Mouse (Mus musculus) CH12.LX (cell line): ENCODE results near the gene Fcna. TPM values are rescaled to one million over a fixed set of nuclear protein-coding genes. Genes with fewer than 3 reads are reported as not detected.

Source experiments
- DNase-seq: peaks from one replicate; pipeline ENCODE4 v3.0.0-alpha.2; 2013; ENCODE audit errors: extremely low read depth
- H3K27ac ChIP-seq: 2 replicates; pipeline ENCODE4 v1.5.1; 2012; ENCODE audit warnings: low read depth, mild to moderate bottlenecking, control low read depth, moderate library complexity; ENCODE audit not compliant: insufficient read depth
- H3K27me3 ChIP-seq: replicated peaks from 2 replicates; pipeline ENCODE3; 2012; ENCODE audit warnings: inconsistent platforms
- H3K36me3 ChIP-seq, 2 experiments: replicated peaks in 1 of 2; 2 replicates each; pipeline versions ENCODE3 to v1.6.1; 2012; ENCODE audit warnings: inconsistent platforms in 1 of 2, low read length in 1 of 2, mild to moderate bottlenecking in 1 of 2, mixed read lengths in 1 of 2, moderate library complexity in 1 of 2; ENCODE audit not compliant: control insufficient read depth in 1 of 2, insufficient read depth in 1 of 2
- H3K4me1 ChIP-seq, 2 experiments: 2 replicates each; pipeline ENCODE4 v1.6.1; 2012; ENCODE audit warnings: inconsistent platforms in 1 of 2, moderate library complexity in 1 of 2; ENCODE audit not compliant: insufficient read depth in 2 of 2, control insufficient read depth in 1 of 2
- H3K4me2 ChIP-seq: 2 replicates; pipeline ENCODE4 v1.6.1; 2012; ENCODE audit warnings: low read depth, mild to moderate bottlenecking, control low read depth; ENCODE audit not compliant: poor library complexity, insufficient read depth, severe bottlenecking
- H3K4me3 ChIP-seq, 3 experiments: fragments of 150-350 bp in 1 of 3; sonication (generic) in 1 of 3; replicated peaks in 1 of 3; 2 replicates each; pipeline versions ENCODE3 to v1.5.1; 2011 to 2012; ENCODE audit warnings: low read depth in 2 of 3, low read length in 2 of 3, mild to moderate bottlenecking in 2 of 3, moderate library complexity in 2 of 3, control low read depth in 1 of 3, improper control_type of control experiment in 1 of 3, inconsistent platforms in 1 of 3, mixed read lengths in 1 of 3; ENCODE audit not compliant: poor library complexity in 1 of 3
- H3K79me2 ChIP-seq: replicated peaks from 2 replicates; pipeline ENCODE4 v1.6.1; 2012; ENCODE audit warnings: mild to moderate bottlenecking, moderate library complexity; ENCODE audit not compliant: control insufficient read depth, poor library complexity, insufficient read depth, severe bottlenecking; ENCODE audit errors: extremely low read depth
- H3K9ac ChIP-seq: 2 replicates; pipeline ENCODE4 v1.6.1; 2012; ENCODE audit warnings: low read depth, mild to moderate bottlenecking, control low read depth, moderate library complexity; ENCODE audit not compliant: insufficient read depth
- H3K9me3 ChIP-seq: replicated peaks from 2 replicates; pipeline ENCODE3; 2012; ENCODE audit warnings: low read length, inconsistent platforms, mixed read lengths
- BHLHE40 ChIP-seq: IDR thresholded peaks from 2 replicates; pipeline ENCODE4 v1.6.1; 2011; ENCODE audit warnings: mild to moderate bottlenecking, low read depth, low read length, improper control_type of control experiment
- CHD1 ChIP-seq: IDR thresholded peaks from 2 replicates; pipeline ENCODE4 v1.6.1; 2012; ENCODE audit warnings: low read depth, low read length, improper control_type of control experiment, inconsistent platforms
- CTCF ChIP-seq, 2 experiments: IDR thresholded peaks in 1 of 2; conservative IDR thresholded peaks in 1 of 2; 2 replicates each; pipeline ENCODE4 v1.5.1; 2011 to 2012; ENCODE audit warnings: low read depth in 2 of 2, low read length in 2 of 2, improper control_type of control experiment in 1 of 2, inconsistent platforms in 1 of 2, mild to moderate bottlenecking in 1 of 2, moderate library complexity in 1 of 2
- EP300 ChIP-seq: IDR thresholded peaks from 2 replicates; pipeline ENCODE4 v1.6.1; 2011; ENCODE audit warnings: low read length, improper control_type of control experiment
- ETS1 ChIP-seq: conservative IDR thresholded peaks from 2 replicates; pipeline ENCODE4 v1.6.1; 2012; ENCODE audit warnings: low read depth, mild to moderate bottlenecking, inconsistent platforms, low read length, improper control_type of control experiment, moderate library complexity
- GABPA ChIP-seq: IDR thresholded peaks from 2 replicates; pipeline ENCODE4 v1.6.1; 2012; ENCODE audit warnings: low read depth, low read length, improper control_type of control experiment, inconsistent platforms; ENCODE audit not compliant: insufficient replicate concordance
- HCFC1 ChIP-seq: IDR thresholded peaks from 2 replicates; pipeline ENCODE4 v1.6.1; 2012; ENCODE audit warnings: low read depth, mild to moderate bottlenecking, inconsistent platforms, low read length, improper control_type of control experiment
- IRF4 ChIP-seq: IDR thresholded peaks from 2 replicates; pipeline ENCODE4 v1.6.1; 2014; ENCODE audit warnings: low read depth, mild to moderate bottlenecking, inconsistent platforms, low read length, improper control_type of control experiment
- JUN ChIP-seq: IDR thresholded peaks from 2 replicates; pipeline ENCODE4 v1.6.1; 2011; ENCODE audit warnings: low read depth, mild to moderate bottlenecking, low read length, improper control_type of control experiment, moderate library complexity; ENCODE audit not compliant: insufficient read depth
- JUND ChIP-seq: conservative IDR thresholded peaks from 2 replicates; pipeline ENCODE4 v1.6.1; 2011; ENCODE audit warnings: low read depth, low read length, improper control_type of control experiment
- KAT2A ChIP-seq: IDR thresholded peaks from 2 replicates; pipeline ENCODE4 v1.6.1; 2012; ENCODE audit warnings: low read length, improper control_type of control experiment, inconsistent platforms; ENCODE audit not compliant: insufficient replicate concordance
- MAX ChIP-seq: IDR thresholded peaks from 2 replicates; pipeline ENCODE4 v1.6.1; 2011; ENCODE audit warnings: low read length, improper control_type of control experiment
- MAZ ChIP-seq: IDR thresholded peaks from 2 replicates; pipeline ENCODE4 v1.6.1; 2012; ENCODE audit warnings: low read depth, mild to moderate bottlenecking, inconsistent platforms, low read length, improper control_type of control experiment, moderate library complexity
- MEF2A ChIP-seq: IDR thresholded peaks from 2 replicates; pipeline ENCODE4 v1.6.1; 2014; ENCODE audit warnings: low read depth, mild to moderate bottlenecking, inconsistent platforms, low read length, improper control_type of control experiment, borderline replicate concordance
- MXI1 ChIP-seq: IDR thresholded peaks from 2 replicates; pipeline ENCODE4 v1.6.1; 2011; ENCODE audit warnings: mild to moderate bottlenecking, low read depth, low read length, improper control_type of control experiment
- MYC ChIP-seq: IDR thresholded peaks from 2 replicates; pipeline ENCODE4 v1.6.1; 2011; ENCODE audit warnings: low read depth, mild to moderate bottlenecking, improper control_type of control experiment, low read length
- NELFE ChIP-seq: IDR thresholded peaks from 2 replicates; pipeline ENCODE4 v1.6.1; 2011; ENCODE audit warnings: low read depth, low read length, improper control_type of control experiment
- NRF1 ChIP-seq: IDR thresholded peaks from 2 replicates; pipeline ENCODE4 v1.6.1; 2014; ENCODE audit warnings: low read depth, mild to moderate bottlenecking, inconsistent platforms, low read length, improper control_type of control experiment, moderate library complexity
- PAX5 ChIP-seq: IDR thresholded peaks from 2 replicates; pipeline ENCODE4 v1.6.1; 2012; ENCODE audit warnings: low read length, inconsistent platforms, mixed read lengths
- POLR2A ChIP-seq: IDR thresholded peaks from 2 replicates; pipeline ENCODE4 v1.6.1; 2011; ENCODE audit warnings: low read depth, mild to moderate bottlenecking, improper control_type of control experiment, low read length
- POLR2AphosphoS2 ChIP-seq: IDR thresholded peaks from 2 replicates; pipeline ENCODE4 v1.6.1; 2011; ENCODE audit warnings: low read depth, low read length, improper control_type of control experiment
- RAD21 ChIP-seq: IDR thresholded peaks from 2 replicates; pipeline ENCODE4 v1.6.1; 2011; ENCODE audit warnings: low read depth, mild to moderate bottlenecking, low read length, improper control_type of control experiment, moderate library complexity
- SIN3A ChIP-seq: IDR thresholded peaks from 2 replicates; pipeline ENCODE4 v1.6.1; 2012; ENCODE audit warnings: low read length, improper control_type of control experiment, inconsistent platforms
- SMC3 ChIP-seq: IDR thresholded peaks from 2 replicates; pipeline ENCODE4 v1.6.1; 2011; ENCODE audit warnings: low read depth, low read length, improper control_type of control experiment
- TCF12 ChIP-seq: IDR thresholded peaks from 2 replicates; pipeline ENCODE4 v1.6.1; 2014; ENCODE audit warnings: low read depth, mild to moderate bottlenecking, inconsistent platforms, low read length, improper control_type of control experiment
- UBTF ChIP-seq: IDR thresholded peaks from 2 replicates; pipeline ENCODE4 v1.6.1; 2012; ENCODE audit warnings: low read depth, mild to moderate bottlenecking, inconsistent platforms, low read length, improper control_type of control experiment, moderate library complexity
- USF1 ChIP-seq: IDR thresholded peaks from 2 replicates; pipeline ENCODE4 v1.6.1; 2014; ENCODE audit warnings: low read depth, mild to moderate bottlenecking, inconsistent platforms, low read length, improper control_type of control experiment
- USF2 ChIP-seq: conservative IDR thresholded peaks from 2 replicates; pipeline ENCODE4 v1.6.1; 2011; ENCODE audit warnings: low read depth, low read length, improper control_type of control experiment
- ZC3H11A ChIP-seq: IDR thresholded peaks from 2 replicates; pipeline ENCODE4 v1.6.1; 2012; ENCODE audit warnings: low read depth, mild to moderate bottlenecking, inconsistent platforms, low read length, improper control_type of control experiment
- ZKSCAN1 ChIP-seq: IDR thresholded peaks from 2 replicates; pipeline ENCODE4 v1.6.1; 2012; ENCODE audit warnings: low read depth, inconsistent platforms, low read length, improper control_type of control experiment, borderline replicate concordance
- ZMIZ1 ChIP-seq: IDR thresholded peaks from 2 replicates; pipeline ENCODE4 v1.6.1; 2012; ENCODE audit warnings: low read depth, mild to moderate bottlenecking, inconsistent platforms, low read length, improper control_type of control experiment
- ZNF384 ChIP-seq: IDR thresholded peaks from 2 replicates; pipeline ENCODE4 v1.6.1; 2012; ENCODE audit warnings: low read depth, low read length, improper control_type of control experiment, inconsistent platforms
- dilution Hi-C: fragments of 300-500 bp; cut with MboI; formaldehyde crosslinking; loops from 2 replicates; pipeline ENCODE4 v1.14.3; 2020; ENCODE audit warnings: low sequenced_read_pairs; ENCODE audit not compliant: extremely low pct_unique_long_range_greater_than_20kb, extremely low pct_ligation_motif_present
- in situ Hi-C: fragments of 300-500 bp; cut with MboI; formaldehyde crosslinking; loops from 3 replicates; pipeline ENCODE4 v1.14.3; 2019; ENCODE audit warnings: low sequenced_read_pairs, low pct_ligation_motif_present, low pct_unique_long_range_greater_than_20kb, mixed read lengths
- polyA plus RNA-seq: library from polyadenylated mRNA; unstranded; fragments of >175 nt; gene quantifications from 2 replicates; pipeline ENCODE4 v1.2.1, GENCODE M21; 2012; ENCODE audit warnings: low read depth; ENCODE audit not compliant: insufficient read length
- total RNA-seq, 2 experiments: library from RNA; depleted of rRNA; stranded (reverse); fragments of 300-350 nt in 1 of 2; fragments of >200 nt in 1 of 2; gene quantifications; 2 replicates each; pipeline ENCODE4 v1.2.3; 2012 to 2014

Fcna gene
- total and polyA plus RNA-seq, 3 experiments, result not detected

GRCm38 (mm10) chr2:25581901-25582301 lies 45.9 kb downstream of the Fcna start:
- no peak overlapping the region for H3K4me3 ChIP-seq
- in situ Hi-C loops, result no loop called here
- peaks cover 5 to 24% of the 10 kb centered on the region in 2 experiments; a peak in 3 of 4 replicates for H3K4me1 ChIP-seq
- H3K36me3 ChIP-seq, result peaks cover 46 to 80% of the 10 kb centered on the region in 2 experiments
- no peak overlapping the region for H3K9ac ChIP-seq
- H3K79me2 ChIP-seq, result no peaks in the 10 kb centered on the region
- TF ChIP-seq MAZ (no peak), SMC3 (no peak), MAX (no peak), ZMIZ1 (no peak), BHLHE40 (no peak), ZC3H11A (no peak), GABPA (no peak), ZNF384 (no peak), PAX5 (no peak), SIN3A (no peak), POLR2A (no peak), KAT2A (no peak), USF2 (no peak), NELFE (no peak), NRF1 (no peak)
- peaks cover 33% of the 10 kb centered on the region for H3K9me3 ChIP-seq
- DNase-seq, result no peak
- H3K27me3 ChIP-seq, result no peaks in the 10 kb centered on the region
- H3K27ac ChIP-seq, result no peak overlapping the region
- dilution Hi-C loops, result no loop called here
- H3K4me2 ChIP-seq, result no peak overlapping the region

- H3K36me3 ChIP-seq, result peaks cover 47 to 78% of the 10 kb centered on the region in 2 experiments
- H3K4me3 ChIP-seq, result peak within 1 kb of the TSS; percentile 57 to 60 (median 59)
- no peaks in the 10 kb centered on the region for H3K79me2 ChIP-seq
- no peak within 1 kb of the TSS for H3K27ac ChIP-seq
- in situ Hi-C loops, result no loop called here
- H3K4me1 ChIP-seq, result peaks cover 5 to 24% of the 10 kb centered on the region in 2 experiments; a peak in 3 of 4 replicates
- no peak for TF ChIP-seq MAZ
- peak; percentile 49 for TF ChIP-seq RAD21
- no peak for TF ChIP-seq EP300
- no peak for TF ChIP-seq IRF4
- no peak for TF ChIP-seq JUND
- TF ChIP-seq NRF1, result no peak
- no peak for TF ChIP-seq CHD1
- peak; percentile 35; the same call in 1 of the 2 replicates for TF ChIP-seq TCF12
- peak; percentile 82 to 89 for TF ChIP-seq CTCF (conservative IDR thresholded peaks at IDR 0.05 in 1 of 2, IDR thresholded peaks at IDR 0.05 in 1 of 2; ENCODE audit: low read depth in 2 of 2, low read length in 2 of 2)
- no peak for TF ChIP-seq USF1
- no peak for TF ChIP-seq ETS1
- TF ChIP-seq HCFC1, result no peak
- TF ChIP-seq ZKSCAN1, result no peak
- no peak for TF ChIP-seq BHLHE40
- no peak; the same call in 1 of the 2 replicates for TF ChIP-seq ZMIZ1
- TF ChIP-seq MXI1, result no peak; the same call in 1 of the 2 replicates
- no peak for TF ChIP-seq PAX5
- no peak for TF ChIP-seq JUN
- TF ChIP-seq MEF2A, result no peak
- TF ChIP-seq ZNF384, result no peak
- TF ChIP-seq MYC, result no peak
- 0 out of 2 replicates have a peak, but pooled peaks have one; percentile 64 for TF ChIP-seq POLR2AphosphoS2
- no peak for TF ChIP-seq UBTF
- no peak; the same call in 1 of the 2 replicates for TF ChIP-seq SMC3
- dilution Hi-C loops, result no loop called here
- H3K9ac ChIP-seq, result no peak within 1 kb of the TSS
- H3K27me3 ChIP-seq, result no peaks in the 10 kb centered on the region
- peak within 1 kb of the TSS; percentile 34 for H3K4me2 ChIP-seq
- peaks cover 37% of the 10 kb centered on the region for H3K9me3 ChIP-seq
- DNase-seq, result peak; percentile 76
These were observed 46.5 kb downstream of the Fcna start, which contains the start of gene Ajm1 for GRCm38 (mm10) chr2:25581294-25581864. Ajm1 (minus strand) TSS chr2:25581757.
